ENCODE assay signal across 18 mouse cellular contexts in genomic region chr8:3252665-3253064, GRCm38 (mm10). TPM values are rescaled to one million over a fixed set of nuclear protein-coding genes. Genes with fewer than 3 reads are reported as not detected.
DNase-seq lines count a peak whose midpoint lies in the region; ATAC-seq and TF ChIP-seq lines count a peak whose summit lies in the region.
"Had no signal": no experiment of that assay in that cellular context is flagged by ENCODE, and none has a peak within 500 bp of the region (broad histone marks: within the 10 kb centered on the region; RNA-seq: fewer than 3 reads in every experiment).

No protein-coding gene starts in this region.

- no peaks in the 10 kb centered on the region for H3K27me3 ChIP-seq in lung, embryonic 14.5 days (ENCODE audit: insufficient read depth, low read length)
- no peaks in the 10 kb centered on the region for H3K27me3 ChIP-seq in stomach, embryonic 16.5 days (ENCODE audit: control insufficient read depth, insufficient read depth, low read length)
- H3K27me3 ChIP-seq: CH12.LX; heart, embryonic 15.5 days; neural tube, embryonic 12.5 days had no signal

- DNase-seq in kidney, adult 11 months, result peak; percentile 58
- no peak for DNase-seq in kidney, postnatal 10 days
- DNase-seq in lung, embryonic 14.5 days, result peak; percentile 35
- no peak for DNase-seq in lung, postnatal 14 days
- peak; percentile 41 for DNase-seq in kidney, postnatal 14 days
- DNase-seq in heart, postnatal 10 days, result no peak
- DNase-seq in gastrocnemius, postnatal 36 days, result no peak
- DNase-seq: adrenal gland, adult 2 months; cerebellum, postnatal 14 days; embryo, embryonic 11 days; heart, adult 2 months had no signal

- no peak for TF ChIP-seq CTCF in lung, embryonic 14.5 days (IDR thresholded peaks at IDR 0.05; ENCODE audit: low read depth)

- H3K9me3 ChIP-seq in lung, embryonic 14.5 days (ENCODE audit: low read depth, low read length), result no peaks in the 10 kb centered on the region
- no peaks in the 10 kb centered on the region for H3K9me3 ChIP-seq in stomach, embryonic 16.5 days (replicated peaks; ENCODE audit: control insufficient read depth, low read length)
- H3K9me3 ChIP-seq: heart, embryonic 15.5 days; neural tube, embryonic 12.5 days had no signal

- no peak overlapping the region for H3K4me3 ChIP-seq in lung, embryonic 14.5 days (ENCODE audit: low read depth, low read length)
- no peak overlapping the region for H3K4me3 ChIP-seq in stomach, embryonic 16.5 days (replicated peaks; ENCODE audit: low read length)
- H3K4me3 ChIP-seq: heart, adult 2 months; heart, embryonic 15.5 days; hindbrain, embryonic 10.5 days; midbrain, embryonic 10.5 days; neural tube, embryonic 12.5 days had no signal

- H3K4me2 ChIP-seq in lung, embryonic 14.5 days, result no peak overlapping the region
- H3K4me2 ChIP-seq in stomach, embryonic 16.5 days (ENCODE audit: low read depth, low read length), result no peak overlapping the region
- H3K4me2 ChIP-seq: heart, embryonic 15.5 days; neural tube, embryonic 12.5 days had no signal

- H3K27ac ChIP-seq in lung, embryonic 14.5 days (ENCODE audit: low read depth), result no peak overlapping the region
- peak overlapping the region; percentile 36; the same call in 1 of the 2 replicates for H3K27ac ChIP-seq in stomach, embryonic 16.5 days (ENCODE audit: low read length)
- H3K27ac ChIP-seq: heart, embryonic 15.5 days; hindbrain, embryonic 10.5 days; midbrain, embryonic 10.5 days; neural tube, embryonic 12.5 days had no signal

- no peaks in the 10 kb centered on the region for H3K4me1 ChIP-seq in lung, embryonic 14.5 days (ENCODE audit: insufficient read depth)
- H3K4me1 ChIP-seq in stomach, embryonic 16.5 days (ENCODE audit: control insufficient read depth, insufficient read depth, low read length), result no peaks in the 10 kb centered on the region
- H3K4me1 ChIP-seq: hindbrain, embryonic 10.5 days; midbrain, embryonic 10.5 days; neural tube, embryonic 12.5 days had no signal

- H3K36me3 ChIP-seq in lung, embryonic 14.5 days (ENCODE audit: insufficient read depth), result peaks cover 29% of the 10 kb centered on the region
- no peaks in the 10 kb centered on the region for H3K36me3 ChIP-seq in stomach, embryonic 16.5 days (ENCODE audit: control insufficient read depth, insufficient read depth, low read length)

- no peak overlapping the region for H3K9ac ChIP-seq in lung, embryonic 14.5 days
- H3K9ac ChIP-seq in stomach, embryonic 16.5 days (ENCODE audit: low read length), result no peak overlapping the region
- H3K9ac ChIP-seq: heart, embryonic 15.5 days; neural tube, embryonic 12.5 days had no signal

- ATAC-seq in lung, embryonic 14.5 days (ENCODE audit: insufficient read depth), result peak; percentile 62; the same call in 1 of the 2 replicates
- peak; percentile 65 for ATAC-seq in stomach, embryonic 16.5 days (ENCODE audit: insufficient read depth, low FRiP score)
- ATAC-seq: forebrain, embryonic 14.5 days had no signal

- intact Hi-C loops in heart, postnatal 10 days (cut with DNase I), result no loop called here
- intact Hi-C loops in gastrocnemius, postnatal 36 days (cut with DNase I), result no loop called here

- 78% methylated on average over 6 of the region's 6 CpGs for WGBS in lung, embryonic 14.5 days
- WGBS in stomach, embryonic 16.5 days, result 70% methylated on average over 6 of the region's 6 CpGs

RNA-seq across cellular contexts. Expression of gene Insr, which starts 26.8 kb away (rescaled TPM):
- polyA plus RNA-seq in lung, embryonic 14.5 days (2014; fragmentation: Nextera tagmentation; extraction: Ambion mirVana), result 35.5 and 39.4 TPM in 2 replicates
- polyA plus RNA-seq in stomach, embryonic 16.5 days (2015; fragmentation: Nextera tagmentation; extraction: Ambion mirVana), result 26.6 and 31.4 TPM in 2 replicates
- 100 to 1,000 TPM; 129 to 144 TPM for total RNA-seq in heart, postnatal 10 days (2021)
- 10 to 100 TPM; 49.0 to 62.6 TPM for total RNA-seq in gastrocnemius, postnatal 36 days (2021)

Comparison
In these comparisons a context has a peak if more than half of its experiments do, and no peak if none do; other contexts are left out.
1. DNase-seq: peak in kidney, adult 11 months (single experiment), lung, embryonic 14.5 days (single experiment) and kidney, postnatal 14 days (single experiment); none in kidney, postnatal 10 days (single experiment), lung, postnatal 14 days (single experiment), heart, postnatal 10 days (0 of 2) and gastrocnemius, postnatal 36 days (0 of 2).